Comparison of ENCODE assay signal across 9 mouse cellular contexts in the genomic region with DNA sequence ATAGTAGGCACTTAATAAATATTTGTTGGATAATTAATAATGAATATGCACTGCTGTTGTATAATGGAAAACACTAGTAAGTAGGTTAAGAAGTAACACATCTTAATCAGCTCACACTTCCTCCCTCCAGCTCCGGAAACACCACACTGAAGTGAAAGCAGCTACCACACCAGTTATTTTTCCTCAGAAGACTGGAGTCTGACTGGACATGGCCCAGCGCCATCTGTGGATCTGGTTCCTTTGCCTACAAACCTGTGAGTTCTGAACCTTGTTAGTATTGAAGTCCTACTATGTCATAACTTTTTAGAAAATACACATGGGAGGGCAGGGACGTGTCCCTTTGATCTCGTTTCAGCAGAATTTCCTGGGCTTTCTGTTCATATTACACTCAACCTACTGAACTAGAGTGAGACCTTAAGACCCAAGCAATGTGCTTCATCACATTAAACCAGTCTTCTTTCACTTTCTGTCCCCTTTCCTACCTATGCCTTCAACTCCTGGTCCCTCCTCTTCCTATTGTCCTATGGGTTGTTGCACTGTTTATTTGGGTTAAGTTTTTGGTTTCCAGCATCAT. TPM values are rescaled to one million over a fixed set of nuclear protein-coding genes. Genes with fewer than 3 reads are reported as not detected.
DNase-seq lines count a peak whose midpoint lies in the region; ATAC-seq and TF ChIP-seq lines count a peak whose summit lies in the region.
"Had no signal": no experiment of that assay in that cellular context is flagged by ENCODE, and none has a peak within 500 bp of the region (broad histone marks: within the 10 kb centered on the region; RNA-seq: fewer than 3 reads in every experiment).

No protein-coding gene starts in this region.

- H3K9ac ChIP-seq in kidney, embryonic 15.5 days, result no peak overlapping the region
- H3K9ac ChIP-seq in heart, embryonic 15.5 days, result no peak overlapping the region
- H3K9ac ChIP-seq in midbrain, embryonic 15.5 days, result no peak overlapping the region
- no peak overlapping the region for H3K9ac ChIP-seq in hindbrain, embryonic 12.5 days

- TF ChIP-seq POLR2A in kidney, adult 2 months (IDR thresholded peaks at IDR 0.05; ENCODE audit: low read depth, low read length), result no peak

- no peak overlapping the region for H3K4me2 ChIP-seq in kidney, embryonic 15.5 days
- 0 out of 2 replicates have a peak overlapping the region, but pooled peaks have one; percentile 6 for H3K4me2 ChIP-seq in heart, embryonic 15.5 days
- no peak overlapping the region for H3K4me2 ChIP-seq in midbrain, embryonic 15.5 days
- no peak overlapping the region for H3K4me2 ChIP-seq in hindbrain, embryonic 12.5 days (replicated peaks)

- no peak overlapping the region for H3K4me3 ChIP-seq in kidney, adult 2 months (ENCODE audit: insufficient read depth, low read depth, low read length)
- no peak overlapping the region for H3K4me3 ChIP-seq in kidney, embryonic 15.5 days (replicated peaks)
- no peak overlapping the region for H3K4me3 ChIP-seq in heart, embryonic 15.5 days
- no peak overlapping the region for H3K4me3 ChIP-seq in midbrain, embryonic 15.5 days
- H3K4me3 ChIP-seq in hindbrain, embryonic 12.5 days, result no peak overlapping the region

- no peak for TF ChIP-seq CTCF in kidney, adult 2 months (conservative IDR thresholded peaks at IDR 0.05; ENCODE audit: insufficient read depth, insufficient read length, low read depth, low read length)

- no peaks in the 10 kb centered on the region for H3K4me1 ChIP-seq in kidney, adult 2 months (ENCODE audit: control insufficient read depth, insufficient read depth, low read length)
- H3K4me1 ChIP-seq in kidney, embryonic 15.5 days, result no peaks in the 10 kb centered on the region
- H3K4me1 ChIP-seq in heart, embryonic 15.5 days (replicated peaks), result no peaks in the 10 kb centered on the region
- no peaks in the 10 kb centered on the region for H3K4me1 ChIP-seq in midbrain, embryonic 15.5 days
- H3K4me1 ChIP-seq in hindbrain, embryonic 12.5 days, result no peaks in the 10 kb centered on the region

- H3K27ac ChIP-seq in kidney, adult 2 months (ENCODE audit: insufficient read depth, low read depth, low read length), result no peak overlapping the region
- H3K27ac ChIP-seq in kidney, embryonic 15.5 days, result no peak overlapping the region
- H3K27ac ChIP-seq in heart, embryonic 15.5 days, result no peak overlapping the region
- no peak overlapping the region for H3K27ac ChIP-seq in midbrain, embryonic 15.5 days
- no peak overlapping the region for H3K27ac ChIP-seq in hindbrain, embryonic 12.5 days

- DNase-seq in kidney, adult 2 months, result peak; percentile 12
- DNase-seq in lung, postnatal 36 days, result peak; percentile 32
- DNase-seq in thymus, postnatal 10 days (ENCODE audit: low spot score in 2 of 2), result peak; percentile 42 to 52
- no peak for DNase-seq in kidney, adult 8-10 months
- DNase-seq: kidney, adult 9 months had no signal

- no peak for ATAC-seq in kidney, embryonic 15.5 days (replicated peaks; ENCODE audit: low FRiP score)
- no peak for ATAC-seq in heart, embryonic 15.5 days (replicated peaks; ENCODE audit: insufficient number of reproducible peaks, insufficient read depth, low FRiP score, low read depth)
- ATAC-seq in midbrain, embryonic 15.5 days (replicated peaks), result no peak
- ATAC-seq in hindbrain, embryonic 12.5 days (ENCODE audit: low FRiP score), result no peak

- H3K27me3 ChIP-seq in kidney, adult 2 months (replicated peaks; ENCODE audit: control insufficient read depth, insufficient read depth, low read length), result no peaks in the 10 kb centered on the region; the same call in 1 of the 2 replicates
- H3K27me3 ChIP-seq in kidney, embryonic 15.5 days, result no peaks in the 10 kb centered on the region
- H3K27me3 ChIP-seq in heart, embryonic 15.5 days, result no peaks in the 10 kb centered on the region
- H3K27me3 ChIP-seq in midbrain, embryonic 15.5 days (replicated peaks), result no peaks in the 10 kb centered on the region
- no peaks in the 10 kb centered on the region for H3K27me3 ChIP-seq in hindbrain, embryonic 12.5 days

- no peaks in the 10 kb centered on the region for H3K36me3 ChIP-seq in kidney, adult 2 months (ENCODE audit: control insufficient read depth, insufficient read depth, low read length)
- no peaks in the 10 kb centered on the region for H3K36me3 ChIP-seq in kidney, embryonic 15.5 days
- no peaks in the 10 kb centered on the region for H3K36me3 ChIP-seq in heart, embryonic 15.5 days
- no peaks in the 10 kb centered on the region for H3K36me3 ChIP-seq in midbrain, embryonic 15.5 days (replicated peaks)
- no peaks in the 10 kb centered on the region for H3K36me3 ChIP-seq in hindbrain, embryonic 12.5 days

- no peaks in the 10 kb centered on the region for H3K9me3 ChIP-seq in kidney, embryonic 15.5 days (replicated peaks)
- no peaks in the 10 kb centered on the region for H3K9me3 ChIP-seq in heart, embryonic 15.5 days (replicated peaks)
- H3K9me3 ChIP-seq in midbrain, embryonic 15.5 days, result no peaks in the 10 kb centered on the region
- no peaks in the 10 kb centered on the region for H3K9me3 ChIP-seq in hindbrain, embryonic 12.5 days (replicated peaks)

- 72% methylated on average over 4 of the region's 4 CpGs for WGBS in kidney, adult 2 months
- 75% methylated on average over 4 of the region's 4 CpGs for WGBS in kidney, embryonic 15.5 days
- WGBS in heart, embryonic 15.5 days, result 53% methylated on average over 4 of the region's 4 CpGs
- WGBS in midbrain, embryonic 15.5 days, result 82% methylated on average over 4 of the region's 4 CpGs
- WGBS in hindbrain, embryonic 12.5 days, result 84% methylated on average over 4 of the region's 4 CpGs

RNA-seq across cellular contexts. Expression of a gene that starts 1.0 kb away (rescaled TPM):
- polyA plus RNA-seq in kidney, adult 2 months (2012; rRNA removed), result 0.30 and 0.92 TPM in 2 replicates
- polyA plus RNA-seq in kidney, embryonic 15.5 days (2015; fragmentation: Nextera tagmentation; extraction: Ambion mirVana), result 0.79 and 1.1 TPM in 2 replicates
- polyA plus RNA-seq in heart, embryonic 15.5 days (2015; fragmentation: Nextera tagmentation; extraction: Ambion mirVana), result 1.6 and 4.0 TPM in 2 replicates
- polyA plus RNA-seq in midbrain, embryonic 15.5 days (2015; fragmentation: Nextera tagmentation; extraction: Ambion mirVana), result 0.74 and 1.1 TPM in 2 replicates
- polyA plus RNA-seq in hindbrain, embryonic 12.5 days (2016; fragmentation: Nextera tagmentation; extraction: Ambion mirVana), result 0.85 and 1.3 TPM in 2 replicates

RNA-seq across cellular contexts. Expression of a gene that starts 54.9 kb away (rescaled TPM):
- 0.05 and 0.11 TPM in 2 replicates for polyA plus RNA-seq in kidney, adult 2 months (2012; rRNA removed)
- polyA plus RNA-seq in kidney, embryonic 15.5 days (2015; fragmentation: Nextera tagmentation; extraction: Ambion mirVana), result not detected in 2 replicates
- polyA plus RNA-seq in heart, embryonic 15.5 days (2015; fragmentation: Nextera tagmentation; extraction: Ambion mirVana), result not detected in 2 replicates
- polyA plus RNA-seq in midbrain, embryonic 15.5 days (2015; fragmentation: Nextera tagmentation; extraction: Ambion mirVana), result not detected in 2 replicates
- 0.08 TPM in 1 of 2 replicates, not detected in the other for polyA plus RNA-seq in hindbrain, embryonic 12.5 days (2016; fragmentation: Nextera tagmentation; extraction: Ambion mirVana)

Comparison
In these comparisons a context has a peak if more than half of its experiments do, and no peak if none do; other contexts are left out.
1. DNase-seq: peak in kidney, adult 2 months (single experiment), lung, postnatal 36 days (single experiment) and thymus, postnatal 10 days (2 of 2); none in kidney, adult 8-10 months (0 of 2).